Mouse (Mus musculus) layer of hippocampus, adult 9-11 months (tissue): ENCODE data around the gene Mpv17l2.

ENCODE experiments used
- DNase-seq: peaks from one replicate; pipeline ENCODE4 v3.0.0; 2022

Mpv17l2 gene

GRCm38 (mm10) chr8:70765838-70766570, 5.3 kb upstream of the Mpv17l2 start:
- DNase-seq: no peak

- peak; percentile 30 for DNase-seq
Observed at GRCm38 (mm10) chr8:70765329-70765728, 4.6 kb upstream of the Mpv17l2 start.

GRCm38 (mm10) chr8:70764676-70765075, 3.9 kb upstream of the Mpv17l2 start:
- DNase-seq: no peak

- DNase-seq: no peak
Observed at GRCm38 (mm10) chr8:70764026-70764425, 3.3 kb upstream of the Mpv17l2 start.

- peak; percentile 35 for DNase-seq
Observed at GRCm38 (mm10) chr8:70763354-70763753, 2.6 kb upstream of the Mpv17l2 start.

- no peak for DNase-seq
Observed at GRCm38 (mm10) chr8:70762118-70762517, 1.4 kb upstream of the Mpv17l2 start.

GRCm38 (mm10) chr8:70760350-70760749, 396 bp downstream of the Mpv17l2 start:
- DNase-seq: no peak

GRCm38 (mm10) chr8:70758616-70759561, 1.9 kb downstream of the Mpv17l2 start:
- peak; percentile 52 for DNase-seq

- peak; percentile 42 for DNase-seq
Observed at GRCm38 (mm10) chr8:70758308-70758615, 2.5 kb downstream of the Mpv17l2 start.

- peak; percentile 29 for DNase-seq
Observed at GRCm38 (mm10) chr8:70757523-70758307, 3.0 kb downstream of the Mpv17l2 start.

GRCm38 (mm10) chr8:70756476-70757040, 4.2 kb downstream of the Mpv17l2 start:
- DNase-seq: peak; percentile 28

GRCm38 (mm10) chr8:70755661-70756475, 4.9 kb downstream of the Mpv17l2 start:
- peak; percentile 37 for DNase-seq

- peak; percentile 86 for DNase-seq
Observed at GRCm38 (mm10) chr8:70754871-70755660, 5.7 kb downstream of the Mpv17l2 start.

GRCm38 (mm10) chr8:70754043-70754870, 6.5 kb downstream of the Mpv17l2 start, which contains the start of gene Rab3a:
Gene Rab3a (plus strand): TSS chr8:70754679.
- DNase-seq: peak; percentile 99

- peak; percentile 86 for DNase-seq
Observed at GRCm38 (mm10) chr8:70753151-70753550, 7.6 kb downstream of the Mpv17l2 start.

GRCm38 (mm10) chr8:70752000-70752764, 8.6 kb downstream of the Mpv17l2 start:
- DNase-seq: peak; percentile 66

- DNase-seq: peak; percentile 18
Observed at GRCm38 (mm10) chr8:70750128-70750680, 10.5 kb downstream of the Mpv17l2 start.

GRCm38 (mm10) chr8:70749097-70749674, 11.6 kb downstream of the Mpv17l2 start:
- peak; percentile 6 for DNase-seq
